Mouse (Mus musculus) ovary, postnatal 10 days (tissue): ENCODE results near the gene Pam.
"Not testable (repeated sequence)": the region's sequence is repeated elsewhere in the genome, so short reads cannot be mapped to it uniquely, and the experiment has no call there.

Experiments used
- DNase-seq: peaks from one replicate; pipeline ENCODE4 v3.0.0; 2022; ENCODE audit warnings: low spot score

Gene Pam

DNA sequence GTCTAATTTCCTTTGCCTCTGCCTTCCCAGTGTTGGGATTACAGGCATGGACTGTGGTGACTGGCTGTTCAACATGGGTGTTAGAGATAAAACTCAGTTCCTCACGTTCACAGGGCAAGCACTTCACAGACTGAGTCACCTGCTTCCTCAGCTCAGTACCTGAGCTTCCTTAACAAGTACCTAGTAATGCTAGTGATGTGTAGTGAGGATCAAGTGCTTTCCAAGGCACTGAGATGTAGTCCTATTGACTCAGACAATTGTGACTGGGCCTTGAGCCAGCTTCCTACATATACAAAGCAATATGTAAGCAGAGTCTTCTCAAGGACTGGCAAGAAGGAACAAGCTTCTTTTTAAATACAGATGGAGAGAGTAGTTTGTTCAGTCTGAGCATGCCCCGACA is 131.7 kb downstream of the Pam start:
- DNase-seq: no peak

DNA sequence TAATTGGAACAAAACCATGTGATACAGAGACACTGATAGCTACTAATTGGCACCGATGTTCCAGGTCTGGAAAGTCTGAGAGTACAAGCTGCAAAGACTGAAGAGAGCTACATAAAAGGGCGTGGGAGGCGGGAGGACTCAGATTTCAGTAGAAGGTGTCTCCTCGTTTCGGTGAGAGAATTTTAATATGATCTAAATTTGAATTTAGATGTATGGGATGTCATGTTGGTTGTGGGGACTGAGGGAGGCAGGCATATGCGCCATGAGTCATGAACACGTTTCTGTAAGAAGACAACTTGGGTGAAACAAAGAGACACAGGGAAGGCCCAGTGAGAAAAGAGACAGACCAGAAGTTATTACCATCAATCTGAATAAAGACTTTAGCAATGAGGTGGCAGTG is 133.3 kb downstream of the Pam start:
- DNase-seq: no peak

DNA sequence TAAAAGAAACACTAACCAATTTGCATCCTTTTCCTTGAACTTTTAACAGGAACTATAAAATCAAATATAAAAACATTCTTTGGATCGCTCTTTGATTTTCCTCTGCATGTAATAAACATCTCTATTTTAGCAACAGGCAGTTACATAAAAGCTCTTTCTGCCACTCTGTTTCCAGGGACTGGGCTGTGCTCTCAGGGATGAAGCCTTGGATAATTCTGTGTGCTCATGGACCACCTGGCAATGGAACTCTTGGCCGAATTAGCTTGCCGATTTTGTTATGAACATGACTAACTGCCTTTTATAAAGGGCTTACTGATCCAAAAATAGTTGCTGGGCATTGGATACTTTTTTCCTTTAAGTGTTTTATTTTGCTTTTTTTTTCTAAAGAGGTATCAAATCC is 134.8 kb downstream of the Pam start:
- DNase-seq: no peak

DNA sequence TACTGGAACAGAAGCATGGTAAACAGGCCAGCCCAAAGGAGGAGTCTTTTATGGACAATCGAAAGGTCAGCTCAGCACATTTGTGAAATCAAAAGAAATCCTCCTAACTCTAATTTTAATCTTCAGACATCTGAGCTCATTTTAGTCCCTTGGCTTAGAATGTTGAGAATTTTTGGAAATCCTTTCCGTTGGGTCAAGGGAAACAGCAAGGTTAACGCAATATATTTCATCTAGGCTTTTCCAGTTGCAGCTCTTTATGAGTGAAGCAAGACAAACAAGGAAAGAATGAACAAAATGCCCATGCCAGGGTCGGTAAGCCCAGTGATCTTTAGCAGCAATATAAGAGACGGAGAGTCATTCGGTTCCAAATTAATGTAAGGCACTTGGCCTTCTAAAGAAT is 135.3 kb downstream of the Pam start:
- no peak for DNase-seq

DNA sequence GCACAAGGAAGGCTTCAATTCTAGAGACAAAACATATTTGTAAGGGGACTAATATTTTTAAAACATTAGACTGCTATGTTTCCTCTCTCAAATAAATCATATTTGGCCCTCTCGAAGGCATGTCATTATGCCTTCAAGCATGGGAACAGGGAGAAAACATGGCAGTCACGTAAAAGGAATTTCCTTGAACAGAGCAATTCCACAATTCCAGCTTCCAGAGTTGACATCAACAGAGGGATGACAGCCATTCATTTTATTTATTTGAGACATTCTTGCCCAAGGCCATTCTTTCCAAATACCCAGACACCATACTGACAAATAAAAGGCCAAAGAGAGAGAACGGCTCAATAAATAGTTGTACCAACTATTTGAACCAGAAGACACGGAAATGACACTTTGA is 136.7 kb downstream of the Pam start:
- DNase-seq: no peak

DNA sequence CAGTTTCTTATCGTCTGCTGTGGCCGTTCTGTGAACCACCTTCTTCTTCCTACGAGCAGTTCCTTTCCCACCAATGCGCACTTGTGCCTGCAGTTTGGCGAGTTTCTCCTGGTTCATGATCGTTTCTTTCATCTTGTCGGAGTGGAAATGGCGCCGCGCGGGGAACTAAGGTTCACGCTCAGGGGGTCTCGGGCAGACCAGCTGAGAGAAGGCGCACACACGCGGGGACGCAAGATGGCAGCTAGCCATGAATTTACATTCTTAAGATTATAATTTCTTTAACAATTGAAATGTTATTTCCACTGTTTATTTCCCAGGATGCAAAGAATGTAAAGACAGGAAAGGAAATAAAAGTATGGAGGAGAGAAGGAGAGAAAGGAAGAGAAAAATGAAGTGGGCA is 146.2 kb downstream of the Pam start:
- DNase-seq: not testable (repeated sequence)

DNA sequence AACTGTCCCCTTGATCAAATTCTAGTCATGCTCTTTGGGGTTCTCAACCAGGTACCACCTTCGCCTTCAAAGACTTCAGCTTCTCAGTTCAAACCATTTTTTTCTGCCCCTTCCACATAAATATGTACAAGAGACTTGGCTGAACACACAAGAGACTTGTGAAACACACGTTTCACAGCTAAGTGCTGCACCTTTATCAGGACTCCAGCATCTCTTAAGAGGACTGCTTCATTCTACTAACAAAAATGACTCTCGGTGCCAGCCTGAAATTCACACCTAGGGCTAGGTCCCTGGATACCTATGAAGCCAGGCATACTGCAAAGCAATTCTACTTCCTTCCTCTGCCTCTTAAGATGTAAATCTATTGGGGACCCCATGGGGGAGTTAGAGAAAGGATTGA is 148.3 kb downstream of the Pam start:
- no peak for DNase-seq

DNA sequence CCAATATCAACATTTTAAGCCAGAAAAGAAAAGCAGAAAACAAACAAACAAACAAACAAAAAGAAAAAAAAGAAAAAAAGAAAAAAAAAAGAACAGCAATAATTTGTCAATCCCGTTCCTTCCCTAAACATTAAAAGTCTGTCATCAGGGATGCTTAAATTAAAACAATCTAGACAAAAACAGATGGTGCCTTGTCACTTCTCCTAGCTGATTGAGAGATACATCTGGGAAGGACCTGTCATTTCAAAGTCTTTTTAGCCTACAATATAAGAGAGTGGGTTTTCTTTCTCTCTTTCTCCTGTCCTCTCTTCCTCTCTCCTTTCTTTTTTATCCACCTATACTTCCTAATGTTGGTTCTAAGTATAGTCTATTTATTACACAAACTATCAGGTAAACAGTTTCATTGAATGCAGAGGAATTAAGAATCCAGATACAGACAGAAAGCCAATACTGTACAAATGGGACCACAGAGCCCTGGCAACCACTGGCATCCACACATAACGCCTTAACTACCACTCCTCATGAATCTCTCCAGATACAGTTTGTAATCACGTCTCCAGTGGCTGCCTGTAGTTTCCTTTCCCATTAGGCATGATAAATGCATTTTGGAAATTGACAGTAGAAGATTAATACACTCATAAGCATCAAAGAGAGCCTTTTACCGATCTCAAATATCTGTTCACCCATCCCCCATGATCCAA is 151.4 kb downstream of the Pam start:
- no peak for DNase-seq

DNA sequence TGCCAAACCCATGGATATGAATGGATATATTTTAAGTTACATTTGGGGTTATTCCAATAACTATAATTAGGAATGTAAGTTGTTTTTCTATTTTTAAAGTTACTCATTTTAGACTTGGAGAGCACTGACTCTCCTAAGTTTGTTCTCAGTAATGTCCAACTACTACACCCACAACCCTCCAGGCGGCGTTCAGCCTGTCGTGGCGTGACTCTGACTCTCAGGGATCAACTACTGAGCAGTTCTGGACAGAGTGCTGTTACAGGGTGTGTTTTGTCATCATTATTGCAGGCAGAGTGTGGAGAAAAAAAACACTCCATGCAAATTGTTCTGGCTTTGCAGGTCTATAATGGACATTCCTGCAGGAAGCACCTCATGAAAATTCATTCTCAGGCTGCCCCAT is 152.0 kb downstream of the Pam start:
- no peak for DNase-seq

DNA sequence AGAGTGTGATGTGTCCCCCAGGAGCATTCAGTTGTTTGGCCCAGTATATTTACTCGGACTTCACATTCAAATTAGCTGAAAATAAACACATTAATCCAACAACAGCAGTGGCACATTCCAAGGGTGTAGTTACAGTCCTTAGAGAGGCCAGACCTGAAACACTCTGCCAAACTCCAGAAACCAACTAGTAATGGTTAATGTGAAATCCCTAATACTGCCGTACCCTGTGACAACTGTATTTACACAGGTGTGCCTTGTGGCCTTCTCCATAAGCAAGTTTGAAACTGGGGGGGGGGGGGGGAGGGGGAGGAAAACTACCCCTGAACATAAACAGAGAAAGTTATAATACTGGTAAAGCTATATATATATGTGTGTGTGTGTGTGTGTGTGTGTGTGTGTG is 152.5 kb downstream of the Pam start:
- no peak for DNase-seq

DNA sequence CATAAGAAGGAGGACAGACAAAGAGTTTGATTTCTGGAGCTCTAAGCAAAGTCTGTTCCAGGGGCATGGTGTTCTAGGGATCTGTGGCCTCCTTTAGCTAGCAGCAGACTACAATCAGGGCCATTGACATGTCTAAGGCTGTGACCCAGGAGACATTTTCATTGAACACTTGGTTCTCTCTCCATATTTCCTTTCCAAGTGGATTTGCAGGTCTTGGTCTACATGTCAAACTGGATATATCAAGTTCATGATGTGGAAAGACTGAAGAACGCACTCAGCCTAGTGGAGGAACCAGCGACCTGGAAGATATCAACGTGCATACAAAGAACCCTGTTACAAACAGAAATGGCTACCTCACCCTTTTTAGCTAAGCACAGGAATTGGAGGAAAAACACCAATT is 156.9 kb downstream of the Pam start:
- no peak for DNase-seq

DNA sequence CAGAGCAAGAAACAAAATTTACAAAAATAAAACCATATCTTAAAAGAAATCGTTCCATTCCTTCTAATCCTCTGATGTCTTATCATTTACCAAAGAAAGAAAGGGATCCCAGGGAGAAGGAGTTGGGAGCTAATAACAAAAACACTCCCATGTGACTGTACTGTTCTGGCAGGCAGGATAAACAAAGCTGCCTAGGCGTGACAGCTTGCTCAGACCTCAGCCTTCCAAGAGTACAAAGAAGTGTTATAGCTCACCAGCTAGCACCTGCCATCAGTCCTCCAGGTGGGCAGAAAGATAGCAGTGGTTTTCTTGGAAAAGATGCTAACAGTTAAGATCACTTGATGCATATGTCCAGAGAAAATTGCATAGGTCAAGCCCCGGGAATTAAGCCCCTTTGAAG is 157.4 kb downstream of the Pam start:
- no peak for DNase-seq

DNA sequence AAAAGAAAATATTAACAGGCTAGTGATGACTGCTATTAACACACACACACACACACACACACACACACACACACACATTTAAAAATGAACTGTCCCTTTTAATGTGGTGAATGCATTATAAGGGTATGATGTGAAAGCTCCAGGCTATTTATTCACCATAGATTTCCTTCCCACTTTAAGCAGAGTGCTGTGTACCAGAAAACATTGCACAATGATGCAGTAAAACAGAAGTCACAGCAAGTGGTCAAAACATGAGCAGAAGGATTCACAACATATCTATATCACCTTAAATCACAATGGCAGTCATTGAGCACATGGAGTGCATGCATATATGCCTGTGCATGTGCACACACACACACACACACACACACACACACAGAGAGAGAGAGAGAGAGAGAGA is 160.5 kb downstream of the Pam start:
- no peak for DNase-seq

DNA sequence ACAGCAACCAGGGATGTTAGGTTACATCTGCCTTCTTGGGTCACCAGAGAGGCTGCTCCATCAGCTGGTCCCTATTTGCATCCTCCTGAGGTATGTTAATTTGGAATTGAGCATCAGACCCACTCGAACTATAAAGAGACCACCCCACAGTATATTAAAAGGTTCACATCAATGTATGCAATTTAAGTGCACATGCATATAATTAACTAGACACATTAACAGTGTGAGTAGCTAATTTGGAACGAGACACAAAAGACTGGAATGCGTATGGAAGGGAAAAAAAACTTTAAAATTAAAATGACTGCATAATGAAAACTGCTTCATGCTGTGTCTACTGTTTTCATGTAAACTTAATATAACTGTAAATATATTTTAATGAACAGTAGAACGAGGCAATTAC is 164.2 kb downstream of the Pam start:
- DNase-seq: no peak

DNA sequence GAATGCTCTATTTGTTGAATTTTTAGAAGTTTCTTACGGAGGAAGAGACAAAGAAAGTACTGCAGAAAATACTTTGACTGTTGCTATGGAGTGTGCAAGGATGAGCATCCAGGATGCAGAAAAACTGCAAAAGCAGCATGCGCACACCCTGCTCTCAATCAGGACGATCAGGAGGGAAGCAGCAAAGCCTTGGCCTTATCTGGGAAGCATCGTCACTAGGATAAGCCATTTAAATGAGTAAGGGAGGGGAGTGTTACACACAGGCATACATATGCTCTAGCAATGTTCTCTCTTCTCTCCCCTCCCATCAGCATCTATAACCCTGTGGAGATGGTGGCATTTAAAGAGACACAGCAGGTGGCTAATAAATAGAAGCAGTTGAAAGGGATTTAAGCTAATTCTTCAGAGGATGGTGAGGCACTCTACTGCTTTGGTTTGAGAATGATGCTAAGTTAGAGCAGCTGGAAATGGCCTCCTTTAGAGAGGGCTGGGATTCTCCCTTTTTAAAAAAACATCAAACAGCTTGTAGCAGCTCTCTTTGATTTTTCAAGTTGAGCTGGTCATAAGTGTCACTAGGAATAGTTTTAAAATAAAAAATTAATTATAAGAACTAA is 165.9 kb downstream of the Pam start:
- DNase-seq: no peak

DNA sequence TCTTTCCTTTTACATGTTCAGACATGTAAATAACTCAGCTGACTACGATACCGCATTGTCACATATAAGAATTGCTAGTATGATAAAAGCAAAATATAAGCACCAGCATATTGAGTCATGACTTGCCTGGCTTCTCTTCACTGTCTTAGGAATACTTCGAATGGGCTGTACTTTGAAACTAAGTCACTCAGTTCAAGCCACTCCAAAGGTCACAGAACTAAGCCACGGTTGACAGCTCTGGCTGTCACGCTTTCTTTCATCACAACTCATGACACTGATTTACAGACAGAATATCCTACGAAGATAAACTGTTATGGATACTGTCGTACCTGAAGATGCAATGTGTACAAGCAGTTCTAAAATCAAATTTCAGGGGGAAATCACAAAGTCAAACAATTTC is 168.7 kb downstream of the Pam start:
- DNase-seq: no peak

DNA sequence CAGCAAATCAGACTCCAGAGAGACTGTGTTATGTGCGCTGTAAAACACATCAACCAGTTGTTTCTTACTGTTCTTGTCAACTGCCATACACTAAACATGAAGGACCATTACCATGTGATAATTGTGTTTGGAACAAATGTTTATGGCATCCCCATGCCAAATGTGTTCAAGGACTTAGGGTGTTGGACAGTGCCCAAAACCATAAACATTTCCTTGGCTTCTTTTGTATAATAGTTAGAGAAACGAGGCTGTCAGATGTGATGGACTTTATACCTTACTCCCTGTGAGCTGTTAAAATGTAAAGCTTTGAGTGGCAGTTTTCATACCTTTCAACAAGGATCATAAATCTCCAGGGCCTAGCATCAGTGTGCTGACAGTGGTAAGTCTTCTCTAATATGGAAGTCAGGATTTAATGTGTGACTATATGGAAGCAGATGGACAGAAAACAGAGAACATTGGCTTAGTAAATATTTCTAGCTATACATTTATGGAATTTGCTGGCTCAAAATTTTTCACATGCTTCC is 169.4 kb downstream of the Pam start:
- DNase-seq: no peak

DNA sequence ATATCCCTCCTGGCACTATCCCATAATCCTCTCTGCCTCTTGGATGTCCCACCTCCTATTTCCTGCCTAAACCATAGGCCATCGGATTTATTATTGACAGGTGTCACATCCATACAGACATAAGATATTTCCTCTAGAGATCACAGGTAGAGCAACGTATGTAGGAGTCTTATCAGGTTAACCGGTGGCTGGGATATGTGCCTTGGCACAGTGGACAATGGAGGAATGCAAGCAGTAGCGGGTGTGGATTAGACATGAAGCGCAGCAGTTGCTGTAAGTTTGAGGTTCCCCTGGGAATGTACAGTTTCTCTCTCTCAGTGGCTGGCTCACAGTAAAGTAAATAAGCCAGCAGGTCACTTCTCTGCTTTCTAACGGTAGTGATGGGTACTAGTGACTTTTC is 173.1 kb downstream of the Pam start:
- DNase-seq: no peak

DNA sequence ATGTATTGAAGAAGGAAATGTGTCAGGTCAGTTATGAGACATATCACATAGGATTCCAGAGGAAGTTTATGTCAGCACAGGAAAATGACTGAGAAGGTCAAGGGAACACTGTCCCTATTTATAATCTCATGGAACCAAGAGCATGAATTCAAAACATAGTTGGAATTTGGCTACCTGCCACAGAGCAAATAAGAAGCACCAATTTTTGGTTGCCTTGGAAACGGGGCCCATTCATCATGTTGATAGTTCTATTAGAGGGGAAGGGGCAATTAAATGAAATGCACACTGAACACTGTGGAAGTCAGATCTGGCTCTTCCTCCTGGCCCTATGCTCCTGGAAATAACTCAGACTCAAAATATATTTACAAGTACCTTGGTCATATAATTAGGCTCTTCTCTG is 173.6 kb downstream of the Pam start:
- DNase-seq: no peak

DNA sequence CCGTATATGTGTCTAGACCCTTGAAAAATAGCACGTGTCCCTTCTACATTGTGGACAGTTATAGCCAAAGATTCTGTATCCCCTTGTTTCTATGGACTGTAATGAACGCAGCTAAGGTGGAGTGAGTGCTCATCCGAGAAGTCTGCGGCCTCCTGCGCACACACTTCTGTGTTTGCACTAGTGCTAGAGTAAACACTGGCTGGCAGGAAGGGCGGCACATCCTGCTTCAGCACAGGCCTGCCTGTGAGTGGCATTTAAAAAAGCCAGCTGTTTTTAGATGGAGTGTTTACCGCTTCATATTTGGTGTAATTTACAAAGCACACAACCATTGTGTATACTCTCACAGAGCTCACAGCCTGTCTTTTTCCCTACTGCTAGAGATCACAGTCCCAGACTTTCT is 177.0 kb downstream of the Pam start:
- DNase-seq: no peak

DNA sequence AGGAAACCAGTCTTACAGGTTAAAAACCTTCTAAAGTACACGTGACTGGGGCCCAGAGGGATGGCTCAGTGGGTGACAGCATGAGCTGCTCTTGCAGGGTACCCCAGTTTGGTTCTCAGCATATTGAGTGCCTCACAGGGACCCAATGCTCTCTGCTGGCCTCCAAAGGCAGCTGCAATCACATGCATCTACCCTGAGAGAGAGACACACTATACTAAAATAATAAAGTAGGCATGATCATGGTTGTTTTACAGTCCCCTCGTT is 178.5 kb downstream of the Pam start:
- no peak for DNase-seq

DNA sequence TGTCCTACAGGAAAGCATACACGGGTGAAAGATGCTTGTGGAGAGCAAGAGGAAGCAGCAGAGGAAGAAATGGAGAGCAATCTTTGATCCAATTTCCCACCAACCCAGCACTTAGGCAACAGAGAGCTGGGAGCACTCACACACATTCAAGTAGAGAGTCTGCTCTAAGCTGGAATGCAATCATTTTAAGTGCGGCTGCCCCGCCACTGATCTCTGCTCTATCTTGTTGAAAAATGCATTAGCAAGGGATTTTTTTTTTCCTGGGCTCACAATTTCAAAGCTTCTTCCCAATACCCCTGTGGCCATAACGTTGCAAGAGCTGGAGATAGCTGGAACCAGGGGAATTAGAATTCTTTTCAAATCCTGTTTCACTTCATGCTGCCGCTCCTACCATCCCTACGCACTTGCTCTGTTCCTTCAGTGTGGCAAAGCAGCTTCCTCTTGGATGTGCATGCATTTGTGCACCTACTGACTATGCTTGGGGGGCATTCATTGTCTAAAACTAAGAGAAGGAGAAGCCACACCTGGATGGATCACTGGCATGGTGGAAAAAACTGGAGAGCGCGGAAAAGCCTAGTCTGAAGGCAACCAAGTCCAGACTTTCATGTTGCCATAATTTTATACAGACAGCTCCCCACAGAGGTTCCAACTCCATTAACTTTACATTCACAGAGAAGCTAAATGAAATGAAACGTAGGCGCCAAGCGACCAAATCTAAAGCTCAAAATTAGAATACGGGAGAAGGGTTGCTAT is 179.1 kb downstream of the Pam start:
- no peak for DNase-seq

DNA sequence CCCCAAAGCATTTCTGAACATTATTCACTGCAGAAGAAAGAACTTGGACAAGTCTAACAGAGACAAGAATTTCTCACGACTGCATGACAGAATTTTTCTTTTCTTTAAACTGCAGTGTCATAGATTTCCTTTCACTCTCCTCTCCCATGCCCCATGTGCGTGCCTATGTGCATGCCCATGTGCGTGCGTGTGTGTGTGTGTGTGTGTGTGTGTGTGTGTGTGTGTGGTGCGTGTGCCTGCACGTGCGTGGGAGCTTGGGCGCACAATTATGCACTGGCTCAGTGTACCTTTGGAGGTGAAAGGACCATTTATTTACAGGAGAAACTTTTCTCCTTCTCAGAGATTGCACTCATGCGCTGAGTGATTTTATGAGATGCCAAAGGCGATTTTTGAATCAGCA is 179.7 kb downstream of the Pam start:
- no peak for DNase-seq

DNA sequence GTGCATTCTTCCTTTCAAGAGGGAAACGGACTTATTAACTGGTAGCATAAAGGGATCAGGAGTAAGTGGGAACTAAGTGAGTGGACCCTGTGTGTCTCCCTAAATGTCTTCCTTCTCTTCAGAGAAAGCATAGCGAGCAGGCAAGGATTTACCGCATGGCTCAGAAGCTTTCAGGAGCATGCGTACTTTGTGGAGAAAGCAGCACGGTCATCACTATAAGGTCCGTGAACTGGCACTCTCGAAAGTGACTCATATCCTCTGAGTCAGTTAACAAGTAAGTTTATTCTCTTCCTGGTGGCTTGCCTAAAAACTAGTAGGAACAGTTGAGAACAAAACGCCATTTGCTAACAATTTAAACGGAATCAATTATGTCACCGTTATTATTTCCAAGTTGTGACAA is 184.6 kb downstream of the Pam start:
- no peak for DNase-seq
